Mouse (Mus musculus): ENCODE data around the gene Cd47.

GRCm38 (mm10) chr16:49761981-49762380 lies 38.4 kb upstream of the Cd47 start:
- no peak for TF ChIP-seq POLR2A (IDR thresholded peaks at IDR 0.05; ENCODE audit: low read depth, low read length)
- TF ChIP-seq CTCF (IDR thresholded peaks at IDR 0.05; ENCODE audit: borderline replicate concordance, insufficient read depth, low read length) = no peak
